Mouse (Mus musculus): ENCODE results near the gene Tle4.

GRCm38 (mm10) chr19:14578016-14578415 lies 19.8 kb downstream of the Tle4 start:
- TF ChIP-seq GATA1 (IDR thresholded peaks at IDR 0.05; ENCODE audit: low read length) (no peak), TAL1 (IDR thresholded peaks at IDR 0.05; ENCODE audit: low read length) (no peak)
